Mouse (Mus musculus): Measurements from ENCODE around the gene Zfp280c. TPM values are rescaled to one million over a fixed set of nuclear protein-coding genes. Genes with fewer than 3 reads are reported as not detected.
A peak's percentile ranks its signal among the peaks of the same experiment; 100 is the strongest.

Zfp280c gene
- polyA plus RNA-seq, 1 experiment from 2014 or later: 11.4 TPM

GRCm38 (mm10) chrX:48518808-48519548 is 75.3 kb downstream of the Zfp280c start, which contains the start of gene Rab33a:
Rab33a (plus strand) TSS chrX:48519285.
- peak within 1 kb of the TSS; percentile 44 for H3K4me3 ChIP-seq (ENCODE audit: low read depth, low read length)
- DNase-seq (ENCODE audit: low spot score): peak; percentile 69
- 8% methylated on average over 33 of the region's 33 CpGs for WGBS

GRCm38 (mm10) chrX:48518211-48518807 is 76.0 kb downstream of the Zfp280c start:
- Histone ChIP-seq H3K27ac (ENCODE audit: low read depth) (no peak overlapping the region), H3K4me3 (ENCODE audit: low read depth, low read length) (peak overlapping the region; percentile 44), H3K4me2 (ENCODE audit: low read length) (peak overlapping the region; percentile 71), H3K27me3 (replicated peaks; ENCODE audit: control insufficient read depth, insufficient read depth, low read length) (no peaks in the 10 kb centered on the region), H3K4me1 (replicated peaks; ENCODE audit: control insufficient read depth, insufficient read depth, low read length) (no peaks in the 10 kb centered on the region; the same call in 1 of the 2 replicates), H3K9ac (ENCODE audit: low read length) (no peak overlapping the region), H3K36me3 (ENCODE audit: control insufficient read depth, insufficient read depth, low read length) (no peaks in the 10 kb centered on the region), H3K9me3 (ENCODE audit: control insufficient read depth, low read length) (no peaks in the 10 kb centered on the region)
- 28% methylated on average over 15 of the region's 15 CpGs for WGBS
- ATAC-seq (replicated peaks; ENCODE audit: low FRiP score, low TSS enrichment, low read depth) (peak; percentile 69), DNase-seq (ENCODE audit: low spot score) (peak; percentile 53)

More at GRCm38 (mm10) chrX:48518808-48519548, 75.3 kb downstream of the Zfp280c start, which contains the start of gene Rab33a:
- Histone ChIP-seq H3K27me3 (replicated peaks; ENCODE audit: control insufficient read depth, insufficient read depth, low read length) (no peaks in the 10 kb centered on the region), H3K9me3 (ENCODE audit: control insufficient read depth, low read length) (no peaks in the 10 kb centered on the region), H3K4me1 (replicated peaks; ENCODE audit: control insufficient read depth, insufficient read depth, low read length) (no peaks in the 10 kb centered on the region; the same call in 1 of the 2 replicates), H3K27ac (ENCODE audit: low read depth) (no peak within 1 kb of the TSS), H3K9ac (ENCODE audit: low read length) (peak within 1 kb of the TSS; percentile 40), H3K4me2 (ENCODE audit: low read length) (peak within 1 kb of the TSS; percentile 71), H3K36me3 (ENCODE audit: control insufficient read depth, insufficient read depth, low read length) (no peaks in the 10 kb centered on the region)
- ATAC-seq (replicated peaks; ENCODE audit: low FRiP score, low TSS enrichment, low read depth): peak; percentile 68; the same call in 1 of the 2 replicates

- Histone ChIP-seq H3K27ac (ENCODE audit: low read depth) (peak overlapping the region; percentile 11; the same call in 1 of the 2 replicates), H3K27me3 (replicated peaks; ENCODE audit: control insufficient read depth, insufficient read depth, low read length) (no peaks in the 10 kb centered on the region), H3K4me1 (replicated peaks; ENCODE audit: control insufficient read depth, insufficient read depth, low read length) (no peaks in the 10 kb centered on the region; the same call in 1 of the 2 replicates), H3K36me3 (ENCODE audit: control insufficient read depth, insufficient read depth, low read length) (no peaks in the 10 kb centered on the region), H3K4me2 (ENCODE audit: low read length) (peak overlapping the region; percentile 48), H3K4me3 (ENCODE audit: low read depth, low read length) (peak overlapping the region; percentile 52), H3K9me3 (ENCODE audit: control insufficient read depth, low read length) (no peaks in the 10 kb centered on the region), H3K9ac (ENCODE audit: low read length) (peak overlapping the region; percentile 46)
- WGBS: 14% methylated on average over 13 of the region's 13 CpGs
- DNase-seq (ENCODE audit: low spot score): no peak
- ATAC-seq (replicated peaks; ENCODE audit: low FRiP score, low TSS enrichment, low read depth): no peak
These were observed 80.5 kb downstream of the Zfp280c start for GRCm38 (mm10) chrX:48513824-48514223.

GRCm38 (mm10) chrX:48513166-48513807 is 81.0 kb downstream of the Zfp280c start, which contains the start of gene Aifm1:
Aifm1 (minus strand) TSS chrX:48513563.
- Histone ChIP-seq H3K9me3 (ENCODE audit: control insufficient read depth, low read length) (no peaks in the 10 kb centered on the region), H3K4me3 (ENCODE audit: low read depth, low read length) (peak within 1 kb of the TSS; percentile 52), H3K4me1 (replicated peaks; ENCODE audit: control insufficient read depth, insufficient read depth, low read length) (no peaks in the 10 kb centered on the region; the same call in 1 of the 2 replicates), H3K36me3 (ENCODE audit: control insufficient read depth, insufficient read depth, low read length) (no peaks in the 10 kb centered on the region), H3K27ac (ENCODE audit: low read depth) (peak within 1 kb of the TSS; percentile 11; the same call in 1 of the 2 replicates), H3K27me3 (replicated peaks; ENCODE audit: control insufficient read depth, insufficient read depth, low read length) (no peaks in the 10 kb centered on the region), H3K9ac (ENCODE audit: low read length) (peak within 1 kb of the TSS; percentile 52), H3K4me2 (ENCODE audit: low read length) (peak within 1 kb of the TSS; percentile 56)
- WGBS: 10% methylated on average over 39 of the region's 45 CpGs
- DNase-seq (ENCODE audit: low spot score): peak; percentile 79
- ATAC-seq (replicated peaks; ENCODE audit: low FRiP score, low TSS enrichment, low read depth): peak; percentile 98

- 87% methylated on average over 8 of the region's 8 CpGs for WGBS
- H3K27me3 ChIP-seq (replicated peaks; ENCODE audit: control insufficient read depth, insufficient read depth, low read length): no peaks in the 10 kb centered on the region
- no peaks in the 10 kb centered on the region for H3K4me1 ChIP-seq (replicated peaks; ENCODE audit: control insufficient read depth, insufficient read depth, low read length)
- no peak overlapping the region for H3K9ac ChIP-seq (ENCODE audit: low read length)
- no peak overlapping the region for H3K4me2 ChIP-seq (ENCODE audit: low read length)
- ATAC-seq (replicated peaks; ENCODE audit: low FRiP score, low TSS enrichment, low read depth) (no peak), DNase-seq (ENCODE audit: low spot score) (no peak)
- peaks cover 35% of the 10 kb centered on the region for H3K36me3 ChIP-seq (ENCODE audit: control insufficient read depth, insufficient read depth, low read length)
- no peak overlapping the region for H3K4me3 ChIP-seq (ENCODE audit: low read depth, low read length)
- H3K9me3 ChIP-seq (ENCODE audit: control insufficient read depth, low read length): no peaks in the 10 kb centered on the region
- no peak overlapping the region for H3K27ac ChIP-seq (ENCODE audit: low read depth)
These were observed 100.5 kb downstream of the Zfp280c start for GRCm38 (mm10) chrX:48493763-48494162.

Small RNAs within 50 kb of the gene (microRNA-seq; reads per million reads assigned to microRNA genes)
- gene Gm27828: not detected

Other genes with a start within 250 kb of the Zfp280c start
- 17.7 and 19.8 TPM in 2 replicates for gene Elf4, start 131.4 kb downstream of the Zfp280c start, polyA plus RNA-seq (2014; fragmentation: Nextera tagmentation; extraction: Ambion mirVana)
- 70.9 and 76.1 TPM in 2 replicates for gene Aifm1, start 80.9 kb downstream of the Zfp280c start, polyA plus RNA-seq (2014; fragmentation: Nextera tagmentation; extraction: Ambion mirVana)
- gene Rab33a, start 75.2 kb downstream of the Zfp280c start, polyA plus RNA-seq (2014; fragmentation: Nextera tagmentation; extraction: Ambion mirVana): 7.4 and 9.5 TPM in 2 replicates
- gene Slc25a14, start 28.9 kb upstream of the Zfp280c start, polyA plus RNA-seq (2014; fragmentation: Nextera tagmentation; extraction: Ambion mirVana): 12.8 and 13.7 TPM in 2 replicates
- gene Gpr119, start 80.0 kb upstream of the Zfp280c start, polyA plus RNA-seq (2014; fragmentation: Nextera tagmentation; extraction: Ambion mirVana): 0.08 TPM in 1 of 2 replicates, not detected in the other
- gene Rbmx2, start 100.5 kb upstream of the Zfp280c start, polyA plus RNA-seq (2014; fragmentation: Nextera tagmentation; extraction: Ambion mirVana): 21.9 and 22.6 TPM in 2 replicates

Data from intestine, embryonic 14.5 days (tissue).